Mouse (Mus musculus) liver, embryonic 14.5 days (tissue): ENCODE measurements around the gene Lcp2.

ENCODE experiments used
- CTCF ChIP-seq: IDR thresholded peaks from 2 replicates; pipeline ENCODE4 v1.5.1; 2016; ENCODE audit warnings: antibody characterized with exemption, low read depth, control low read depth
- EP300 ChIP-seq: IDR thresholded peaks from 2 replicates; pipeline ENCODE4 v1.6.1; 2016; ENCODE audit warnings: antibody characterized with exemption, low read depth

- TF ChIP-seq EP300 (no peak), CTCF (no peak)
These were observed 40.3 kb downstream of the Lcp2 start for GRCm38 (mm10) chr11:34087064-34087463.
